Mouse (Mus musculus): ENCODE results near the gene S100a3. TPM values are rescaled to one million over a fixed set of nuclear protein-coding genes. Genes with fewer than 3 reads are reported as not detected.

The S100a3 gene
- polyA plus RNA-seq, 1 experiment from 2014 or later: 0.32 TPM

GRCm38 (mm10) chr3:90517711-90518110, 42.7 kb upstream of the S100a3 start:
- Histone ChIP-seq H3K9ac (ENCODE audit: low read length) (no peak overlapping the region), H3K36me3 (ENCODE audit: control insufficient read depth, insufficient read depth, low read length) (peaks cover 21% of the 10 kb centered on the region; the same call in 1 of the 2 replicates), H3K9me3 (ENCODE audit: control insufficient read depth, low read length) (no peaks in the 10 kb centered on the region), H3K27ac (replicated peaks in 1 of 2; ENCODE audit: control insufficient read depth in 1 of 2, insufficient read depth in 1 of 2, low read depth in 2 of 2, low read length in 2 of 2) (no peak overlapping the region), H3K4me3 (ENCODE audit: control insufficient read depth in 1 of 2, insufficient read depth in 1 of 2, low read depth in 1 of 2, low read length in 2 of 2) (no peak overlapping the region), H3K4me1 (ENCODE audit: control insufficient read depth in 2 of 2, insufficient read depth in 2 of 2, low read length in 2 of 2) (peaks cover 14 to 17% of the 10 kb centered on the region in 2 experiments), H3K27me3 (ENCODE audit: control insufficient read depth, insufficient read depth, low read length) (no peaks in the 10 kb centered on the region), H3K4me2 (ENCODE audit: low read length) (no peak overlapping the region)
- WGBS: 71% methylated on average over 4 of the region's 4 CpGs
- no peak for ATAC-seq (ENCODE audit: insufficient number of reproducible peaks, insufficient read depth, low FRiP score, low read depth)

- ATAC-seq (ENCODE audit: insufficient number of reproducible peaks, insufficient read depth, low FRiP score, low read depth): no peak
- no peak overlapping the region for H3K4me2 ChIP-seq (ENCODE audit: low read length)
- no peak overlapping the region for H3K9ac ChIP-seq (ENCODE audit: low read length)
- H3K27me3 ChIP-seq (ENCODE audit: control insufficient read depth, insufficient read depth, low read length): no peaks in the 10 kb centered on the region
- no peak overlapping the region for H3K4me3 ChIP-seq (ENCODE audit: control insufficient read depth in 1 of 2, insufficient read depth in 1 of 2, low read depth in 1 of 2, low read length in 2 of 2)
- peaks cover 20% of the 10 kb centered on the region; the same call in 1 of the 2 replicates for H3K36me3 ChIP-seq (ENCODE audit: control insufficient read depth, insufficient read depth, low read length)
- WGBS: 49% methylated on average over 4 of the region's 4 CpGs
- no peak overlapping the region for H3K27ac ChIP-seq (replicated peaks in 1 of 2; ENCODE audit: control insufficient read depth in 1 of 2, insufficient read depth in 1 of 2, low read depth in 2 of 2, low read length in 2 of 2)
- H3K9me3 ChIP-seq (ENCODE audit: control insufficient read depth, low read length): no peaks in the 10 kb centered on the region
- H3K4me1 ChIP-seq (ENCODE audit: control insufficient read depth in 2 of 2, insufficient read depth in 2 of 2, low read length in 2 of 2): 0 out of 4 replicates have a peak, but pooled peaks cover 0 to 6% of the 10 kb centered on the region in 2 experiments
Observed at GRCm38 (mm10) chr3:90525421-90525820, 35.0 kb upstream of the S100a3 start.

- H3K27me3 ChIP-seq (ENCODE audit: control insufficient read depth, insufficient read depth, low read length): no peaks in the 10 kb centered on the region
- H3K36me3 ChIP-seq (ENCODE audit: control insufficient read depth, insufficient read depth, low read length): peaks cover 17% of the 10 kb centered on the region; the same call in 1 of the 2 replicates
- H3K4me2 ChIP-seq (ENCODE audit: low read length): no peak overlapping the region
- no peaks in the 10 kb centered on the region for H3K9me3 ChIP-seq (ENCODE audit: control insufficient read depth, low read length)
- H3K9ac ChIP-seq (ENCODE audit: low read length): no peak overlapping the region
- no peak for ATAC-seq (ENCODE audit: insufficient number of reproducible peaks, insufficient read depth, low FRiP score, low read depth)
- H3K4me1 ChIP-seq (ENCODE audit: control insufficient read depth in 2 of 2, insufficient read depth in 2 of 2, low read length in 2 of 2): 0 out of 4 replicates have a peak, but pooled peaks cover 0 to 6% of the 10 kb centered on the region in 2 experiments
- 76% methylated on average over 2 of the region's 2 CpGs for WGBS
- H3K4me3 ChIP-seq (ENCODE audit: control insufficient read depth in 1 of 2, insufficient read depth in 1 of 2, low read depth in 1 of 2, low read length in 2 of 2): no peak overlapping the region
- H3K27ac ChIP-seq (replicated peaks in 1 of 2; ENCODE audit: control insufficient read depth in 1 of 2, insufficient read depth in 1 of 2, low read depth in 2 of 2, low read length in 2 of 2): no peak overlapping the region
Observed at GRCm38 (mm10) chr3:90526076-90526475, 34.3 kb upstream of the S100a3 start.

- H3K36me3 ChIP-seq (ENCODE audit: control insufficient read depth, insufficient read depth, low read length): peaks cover 16% of the 10 kb centered on the region; the same call in 1 of the 2 replicates
- H3K27ac ChIP-seq (replicated peaks in 1 of 2; ENCODE audit: control insufficient read depth in 1 of 2, insufficient read depth in 1 of 2, low read depth in 2 of 2, low read length in 2 of 2): no peak within 1 kb of the TSS
- H3K27me3 ChIP-seq (ENCODE audit: control insufficient read depth, insufficient read depth, low read length): no peaks in the 10 kb centered on the region
- ATAC-seq (ENCODE audit: insufficient number of reproducible peaks, insufficient read depth, low FRiP score, low read depth): peak; percentile 48; the same call in 1 of the 2 replicates
- H3K4me3 ChIP-seq (ENCODE audit: control insufficient read depth in 1 of 2, insufficient read depth in 1 of 2, low read depth in 1 of 2, low read length in 2 of 2): no peak within 1 kb of the TSS
- H3K4me2 ChIP-seq (ENCODE audit: low read length): no peak within 1 kb of the TSS
- H3K9me3 ChIP-seq (ENCODE audit: control insufficient read depth, low read length): no peaks in the 10 kb centered on the region
- 0 out of 4 replicates have a peak, but pooled peaks cover 0 to 6% of the 10 kb centered on the region in 2 experiments for H3K4me1 ChIP-seq (ENCODE audit: control insufficient read depth in 2 of 2, insufficient read depth in 2 of 2, low read length in 2 of 2)
- WGBS: 42% methylated on average over 5 of the region's 5 CpGs
- H3K9ac ChIP-seq (ENCODE audit: low read length): no peak within 1 kb of the TSS
Observed at GRCm38 (mm10) chr3:90526580-90526979, 33.8 kb upstream of the S100a3 start, which contains the start of gene S100a14. Gene S100a14 (plus strand): TSS chr3:90526856.

GRCm38 (mm10) chr3:90527291-90527873, 33.0 kb upstream of the S100a3 start:
- no peak for ATAC-seq (ENCODE audit: insufficient number of reproducible peaks, insufficient read depth, low FRiP score, low read depth)
- Histone ChIP-seq H3K27me3 (ENCODE audit: control insufficient read depth, insufficient read depth, low read length) (no peaks in the 10 kb centered on the region), H3K9ac (ENCODE audit: low read length) (no peak overlapping the region), H3K9me3 (ENCODE audit: control insufficient read depth, low read length) (no peaks in the 10 kb centered on the region), H3K27ac (replicated peaks in 1 of 2; ENCODE audit: control insufficient read depth in 1 of 2, insufficient read depth in 1 of 2, low read depth in 2 of 2, low read length in 2 of 2) (no peak overlapping the region), H3K4me1 (ENCODE audit: control insufficient read depth in 2 of 2, insufficient read depth in 2 of 2, low read length in 2 of 2) (0 out of 4 replicates have a peak, but pooled peaks cover 0 to 6% of the 10 kb centered on the region in 2 experiments), H3K4me2 (ENCODE audit: low read length) (no peak overlapping the region), H3K36me3 (ENCODE audit: control insufficient read depth, insufficient read depth, low read length) (peaks cover 16% of the 10 kb centered on the region; the same call in 1 of the 2 replicates), H3K4me3 (ENCODE audit: control insufficient read depth in 1 of 2, insufficient read depth in 1 of 2, low read depth in 1 of 2, low read length in 2 of 2) (no peak overlapping the region)
- 79% methylated on average over 7 of the region's 7 CpGs for WGBS

- no peak overlapping the region for H3K4me2 ChIP-seq (ENCODE audit: low read length)
- no peaks in the 10 kb centered on the region for H3K36me3 ChIP-seq (ENCODE audit: control insufficient read depth, insufficient read depth, low read length)
- ATAC-seq (ENCODE audit: insufficient number of reproducible peaks, insufficient read depth, low FRiP score, low read depth): no peak
- H3K27ac ChIP-seq (replicated peaks in 1 of 2; ENCODE audit: control insufficient read depth in 1 of 2, insufficient read depth in 1 of 2, low read depth in 2 of 2, low read length in 2 of 2): no peak overlapping the region
- no peak overlapping the region for H3K4me3 ChIP-seq (ENCODE audit: control insufficient read depth in 1 of 2, insufficient read depth in 1 of 2, low read depth in 1 of 2, low read length in 2 of 2)
- no peaks in the 10 kb centered on the region for H3K4me1 ChIP-seq (ENCODE audit: control insufficient read depth in 2 of 2, insufficient read depth in 2 of 2, low read length in 2 of 2)
- no peaks in the 10 kb centered on the region for H3K9me3 ChIP-seq (ENCODE audit: control insufficient read depth, low read length)
- 69% methylated on average over 5 of the region's 5 CpGs for WGBS
- H3K27me3 ChIP-seq (ENCODE audit: control insufficient read depth, insufficient read depth, low read length): no peaks in the 10 kb centered on the region
- H3K9ac ChIP-seq (ENCODE audit: low read length): no peak overlapping the region
Observed at GRCm38 (mm10) chr3:90531713-90532112, 28.7 kb upstream of the S100a3 start.

GRCm38 (mm10) chr3:90535446-90535845, 24.9 kb upstream of the S100a3 start:
- H3K4me2 ChIP-seq (ENCODE audit: low read length): no peak overlapping the region
- peaks cover 5% of the 10 kb centered on the region; the same call in 1 of the 2 replicates for H3K27me3 ChIP-seq (ENCODE audit: control insufficient read depth, insufficient read depth, low read length)
- WGBS: 58% methylated on average over 1 of the region's 1 CpGs
- H3K27ac ChIP-seq (replicated peaks in 1 of 2; ENCODE audit: control insufficient read depth in 1 of 2, insufficient read depth in 1 of 2, low read depth in 2 of 2, low read length in 2 of 2): no peak overlapping the region
- no peaks in the 10 kb centered on the region for H3K9me3 ChIP-seq (ENCODE audit: control insufficient read depth, low read length)
- no peak for ATAC-seq (ENCODE audit: insufficient number of reproducible peaks, insufficient read depth, low FRiP score, low read depth)
- H3K9ac ChIP-seq (ENCODE audit: low read length): no peak overlapping the region
- no peak overlapping the region for H3K4me3 ChIP-seq (ENCODE audit: control insufficient read depth in 1 of 2, insufficient read depth in 1 of 2, low read depth in 1 of 2, low read length in 2 of 2)
- peaks cover 0 to 2% of the 10 kb centered on the region in 2 experiments; a peak in 1 of 4 replicates for H3K4me1 ChIP-seq (ENCODE audit: control insufficient read depth in 2 of 2, insufficient read depth in 2 of 2, low read length in 2 of 2)
- no peaks in the 10 kb centered on the region for H3K36me3 ChIP-seq (ENCODE audit: control insufficient read depth, insufficient read depth, low read length)

All from heart, embryonic 14.5 days (tissue).